Mouse (Mus musculus): Measurements from ENCODE around the gene Gna12. TPM values are rescaled to one million over a fixed set of nuclear protein-coding genes. Genes with fewer than 3 reads are reported as not detected.

Gna12 gene
- total and polyA plus RNA-seq, 3 experiments: 46.0 to 55.2 TPM; not detected in 1

- Histone ChIP-seq H3K9me3 (replicated peaks; ENCODE audit: insufficient read depth, low read length) (no peaks in the 10 kb centered on the region), H3K4me3 (ENCODE audit: control insufficient read depth in 1 of 2, insufficient read depth in 1 of 2, low read depth in 2 of 2, low read length in 2 of 2) (no peak overlapping the region), H3K4me1 (ENCODE audit: control insufficient read depth in 1 of 2, insufficient read depth in 2 of 2, low read length in 2 of 2) (peaks cover 10 to 14% of the 10 kb centered on the region in 2 experiments), H3K27ac (ENCODE audit: control insufficient read depth, low read depth, low read length) (no peak overlapping the region), H3K36me3 (ENCODE audit: control insufficient read depth in 1 of 2, insufficient read depth in 2 of 2, low read length in 2 of 2) (peaks cover 0 to 14% of the 10 kb centered on the region in 2 experiments; a peak in 3 of 4 replicates), H3K79me2 (ENCODE audit: control insufficient read depth, insufficient read depth, low read length, poor library complexity) (no peaks in the 10 kb centered on the region), H3K9ac (ENCODE audit: control insufficient read depth, low read depth, low read length, poor library complexity, severe bottlenecking) (no peak overlapping the region), H3K27me3 (ENCODE audit: control insufficient read depth in 1 of 2, insufficient read depth in 2 of 2, low read length in 2 of 2) (no peaks in the 10 kb centered on the region)
- TF ChIP-seq MYC (IDR thresholded peaks at IDR 0.05; ENCODE audit: low read depth, low read length) (no peak), ETS1 (IDR thresholded peaks at IDR 0.05; ENCODE audit: low read depth, low read length) (no peak), JUND (IDR thresholded peaks at IDR 0.05; ENCODE audit: low read depth, low read length) (no peak), ZMIZ1 (IDR thresholded peaks at IDR 0.05; ENCODE audit: low read depth, low read length) (no peak)
- DNase-seq (ENCODE audit: low read depth, low spot score): no peak
These were observed 55.1 kb downstream of the Gna12 start for GRCm38 (mm10) chr5:140775111-140775510.

GRCm38 (mm10) chr5:140772158-140772557, 58.1 kb downstream of the Gna12 start:
- 0 out of 2 replicates have a peak, but pooled peaks have one; percentile 19 for TF ChIP-seq ETS1 (IDR thresholded peaks at IDR 0.05; ENCODE audit: low read depth, low read length)
- no peak for TF ChIP-seq TAL1 (IDR thresholded peaks at IDR 0.05; ENCODE audit: low read length)
- no peak for TF ChIP-seq MYB (IDR thresholded peaks at IDR 0.05; ENCODE audit: low read depth, low read length)
- TF ChIP-seq MAZ (IDR thresholded peaks at IDR 0.05; ENCODE audit: low read depth, low read length): peak; percentile 14; the same call in 1 of the 2 replicates
- TF ChIP-seq RCOR1 (IDR thresholded peaks at IDR 0.05; ENCODE audit: low read depth, low read length): no peak
- TF ChIP-seq GATA1 (IDR thresholded peaks at IDR 0.05; ENCODE audit: low read depth, low read length): peak; percentile 44; the same call in 1 of the 2 replicates
- no peak for TF ChIP-seq KAT2A (conservative IDR thresholded peaks at IDR 0.05; ENCODE audit: low read depth, low read length)
- no peak for TF ChIP-seq UBTF (IDR thresholded peaks at IDR 0.05; ENCODE audit: borderline replicate concordance, insufficient read depth, low read depth, low read length)
- TF ChIP-seq SMC3 (IDR thresholded peaks at IDR 0.05; ENCODE audit: low read depth, low read length): no peak
- no peak for TF ChIP-seq JUND (IDR thresholded peaks at IDR 0.05; ENCODE audit: low read depth, low read length)
- peak; percentile 53 for TF ChIP-seq HCFC1 (IDR thresholded peaks at IDR 0.05; ENCODE audit: low read depth, low read length)
- no peak for TF ChIP-seq MXI1 (IDR thresholded peaks at IDR 0.05; ENCODE audit: low read depth, low read length)
- TF ChIP-seq CHD1 (IDR thresholded peaks at IDR 0.05; ENCODE audit: low read depth, low read length): no peak
- TF ChIP-seq SIN3A (IDR thresholded peaks at IDR 0.05; ENCODE audit: low read length): no peak
- no peak for TF ChIP-seq MEF2A (IDR thresholded peaks at IDR 0.05; ENCODE audit: extremely low read depth, insufficient replicate concordance, low read depth, low read length, poor library complexity, severe bottlenecking)
- TF ChIP-seq CHD2 (IDR thresholded peaks at IDR 0.05; ENCODE audit: low read length): no peak; the same call in 1 of the 2 replicates
- no peak for TF ChIP-seq POLR2AphosphoS2 (IDR thresholded peaks at IDR 0.05; ENCODE audit: low read length)
- TF ChIP-seq E2F4 (IDR thresholded peaks at IDR 0.05; ENCODE audit: borderline replicate concordance, low read depth, low read length): no peak
- TF ChIP-seq EP300 (IDR thresholded peaks at IDR 0.05; ENCODE audit: low read depth in 1 of 2, low read length in 2 of 2): peak in 1 of 2 experiments; percentile 36; a peak in 1 of 4 replicates
- TF ChIP-seq POLR2AphosphoS5 (IDR thresholded peaks at IDR 0.05; ENCODE audit: borderline replicate concordance, low read depth, low read length): no peak
- no peak for TF ChIP-seq MAFK (IDR thresholded peaks at IDR 0.05; ENCODE audit: borderline replicate concordance, low read depth, low read length)
- no peak for TF ChIP-seq ELF1 (IDR thresholded peaks at IDR 0.05; ENCODE audit: low read depth, low read length)
- no peak for TF ChIP-seq TCF12 (IDR thresholded peaks at IDR 0.05; ENCODE audit: low read depth, low read length)
- peaks cover 15 to 28% of the 10 kb centered on the region in 2 experiments for H3K4me1 ChIP-seq (ENCODE audit: control insufficient read depth in 1 of 2, insufficient read depth in 2 of 2, low read length in 2 of 2)
- no peaks in the 10 kb centered on the region for H3K9me3 ChIP-seq (replicated peaks; ENCODE audit: insufficient read depth, low read length)
- H3K4me3 ChIP-seq (ENCODE audit: control insufficient read depth in 1 of 2, insufficient read depth in 1 of 2, low read depth in 2 of 2, low read length in 2 of 2): peak overlapping the region in 1 of 2 experiments; percentile 10; a peak in 1 of 4 replicates
- peak overlapping the region; percentile 26 for H3K9ac ChIP-seq (ENCODE audit: control insufficient read depth, low read depth, low read length, poor library complexity, severe bottlenecking)
- peaks cover 0 to 14% of the 10 kb centered on the region in 2 experiments; a peak in 2 of 4 replicates for H3K36me3 ChIP-seq (ENCODE audit: control insufficient read depth in 1 of 2, insufficient read depth in 2 of 2, low read length in 2 of 2)
- H3K27me3 ChIP-seq (ENCODE audit: control insufficient read depth in 1 of 2, insufficient read depth in 2 of 2, low read length in 2 of 2): no peaks in the 10 kb centered on the region
- H3K79me2 ChIP-seq (ENCODE audit: control insufficient read depth, insufficient read depth, low read length, poor library complexity): no peaks in the 10 kb centered on the region
- peak overlapping the region; percentile 68 for H3K27ac ChIP-seq (ENCODE audit: control insufficient read depth, low read depth, low read length)
- DNase-seq (ENCODE audit: low read depth, low spot score): peak; percentile 63

Measured in MEL (cell line).